Mouse (Mus musculus): ENCODE measurements around the gene Ralgps2. TPM values are rescaled to one million over a fixed set of nuclear protein-coding genes. Genes with fewer than 3 reads are reported as not detected.

Gene Ralgps2
- polyA plus RNA-seq, 1 experiment from 2014 or later = 41.3 TPM

Other genes starting within 250 kb of the Ralgps2 start
- gene Fam20b, start 220.5 kb downstream of the Ralgps2 start, polyA plus RNA-seq (2015; fragmentation: Nextera tagmentation; extraction: Ambion mirVana) = 45.5 and 48.0 TPM in 2 replicates
- gene Angptl1, start 101.1 kb downstream of the Ralgps2 start, polyA plus RNA-seq (2015; fragmentation: Nextera tagmentation; extraction: Ambion mirVana) = 29.4 and 29.6 TPM in 2 replicates
- not detected in 2 replicates for gene Tex35, start 169.1 kb upstream of the Ralgps2 start, polyA plus RNA-seq (2015; fragmentation: Nextera tagmentation; extraction: Ambion mirVana)

Measured in intestine, embryonic 15.5 days (tissue).